Mouse (Mus musculus): ENCODE measurements around the gene Srprb.

Srprb gene

DNA sequence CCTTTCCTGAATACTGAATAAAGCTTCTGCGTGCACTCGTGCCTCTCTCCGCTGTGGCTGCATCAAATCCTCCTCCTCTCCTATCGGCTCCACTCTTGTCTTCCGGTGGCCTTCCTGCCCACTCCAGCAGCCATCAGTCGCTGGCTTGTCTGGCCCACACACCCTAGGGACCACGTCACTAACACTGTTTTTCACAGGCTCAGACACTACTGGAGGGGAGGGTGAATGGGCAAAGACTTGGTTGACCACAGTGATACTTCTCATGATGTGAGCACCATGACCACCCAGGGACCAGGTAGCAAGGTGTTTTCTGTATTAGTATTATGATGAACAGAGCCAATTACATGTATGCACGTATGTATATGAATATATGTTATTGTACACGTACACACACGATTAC, 55.7 kb downstream of the Srprb start:
- no peak for DNase-seq (ENCODE audit: low spot score in 2 of 2)

DNA sequence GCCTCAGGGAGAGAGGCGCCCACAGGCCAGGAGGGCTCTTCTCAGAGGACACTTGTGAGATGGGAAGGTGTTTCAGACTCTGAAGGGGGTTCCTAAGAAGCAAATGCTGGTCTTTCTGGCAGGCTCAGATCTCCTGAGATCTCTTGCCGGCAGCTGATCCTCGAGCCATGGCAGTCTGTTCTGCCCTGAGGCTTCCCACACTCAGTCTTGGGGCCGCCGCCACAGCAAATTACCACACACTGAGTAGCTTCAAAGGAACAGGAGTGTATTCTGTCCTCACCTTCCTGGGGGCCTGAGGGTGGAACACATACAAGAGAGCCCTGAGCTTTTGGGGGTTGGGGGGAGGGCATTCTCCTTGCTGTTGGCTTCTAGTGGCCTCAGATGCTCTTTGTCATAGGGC, 56.6 kb downstream of the Srprb start:
- no peak for DNase-seq (ENCODE audit: low spot score in 2 of 2)

DNA sequence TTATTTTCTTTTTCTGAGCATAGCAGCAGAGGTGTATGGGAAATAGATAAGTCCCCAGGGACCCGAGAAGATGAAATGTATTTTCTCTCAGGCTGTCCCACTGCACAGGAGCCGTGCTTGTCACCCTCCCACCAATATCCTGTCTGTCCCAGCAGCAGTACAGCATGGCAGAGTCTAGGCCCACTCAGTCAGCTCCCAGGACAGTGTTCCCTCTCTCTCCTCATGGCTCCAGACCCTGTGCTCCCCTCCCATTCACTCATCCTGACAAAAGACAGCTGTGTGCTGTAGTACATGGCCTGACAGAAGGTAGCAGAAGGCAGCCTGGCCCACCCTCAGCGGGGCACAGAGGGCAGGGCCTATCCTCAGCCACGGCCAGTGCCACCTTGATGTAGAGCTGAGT, 58.1 kb downstream of the Srprb start:
- no peak for DNase-seq (ENCODE audit: low spot score in 2 of 2)

DNA sequence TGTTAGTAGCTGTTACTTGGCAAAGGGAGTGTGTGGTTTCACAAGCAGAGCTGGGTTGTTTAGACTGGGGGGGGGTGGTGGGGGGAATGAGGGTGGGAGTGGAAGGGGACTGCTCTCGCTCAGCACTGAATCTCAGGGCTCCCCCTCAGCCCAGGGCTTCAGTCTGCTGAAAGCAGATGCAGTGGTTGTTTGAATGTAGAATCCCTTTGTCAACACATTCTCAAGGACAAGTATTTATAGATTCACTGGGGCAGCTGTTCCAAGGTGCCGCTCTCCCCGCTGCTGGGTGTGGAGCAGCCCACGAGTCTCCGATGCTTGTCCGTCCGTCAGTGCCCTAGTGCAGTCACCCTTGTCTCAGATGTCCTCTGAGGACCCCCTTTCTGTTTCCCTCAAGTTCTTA, 60.7 kb downstream of the Srprb start:
- no peak for DNase-seq (ENCODE audit: low spot score in 2 of 2)

DNA sequence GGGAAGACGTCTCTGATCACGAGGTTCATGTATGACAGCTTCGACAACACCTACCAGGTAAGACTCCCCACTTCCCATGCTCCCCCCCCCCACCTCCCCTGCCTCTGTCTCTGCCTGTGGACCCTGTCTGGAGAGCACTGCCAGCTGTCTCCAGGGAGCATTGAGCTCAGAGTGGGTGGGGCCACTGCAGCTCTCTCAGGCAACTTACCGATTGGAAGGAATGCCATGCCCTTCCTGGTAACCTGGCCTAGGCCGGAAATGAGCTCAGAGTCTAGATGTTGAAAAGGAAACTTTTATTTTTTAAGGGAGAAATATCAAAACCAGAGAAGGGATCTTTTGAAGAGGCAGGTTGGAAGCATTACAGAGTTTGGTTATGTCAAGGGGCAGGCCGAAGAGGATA, 61.6 kb downstream of the Srprb start:
- DNase-seq (ENCODE audit: low spot score in 2 of 2), result no peak

DNA sequence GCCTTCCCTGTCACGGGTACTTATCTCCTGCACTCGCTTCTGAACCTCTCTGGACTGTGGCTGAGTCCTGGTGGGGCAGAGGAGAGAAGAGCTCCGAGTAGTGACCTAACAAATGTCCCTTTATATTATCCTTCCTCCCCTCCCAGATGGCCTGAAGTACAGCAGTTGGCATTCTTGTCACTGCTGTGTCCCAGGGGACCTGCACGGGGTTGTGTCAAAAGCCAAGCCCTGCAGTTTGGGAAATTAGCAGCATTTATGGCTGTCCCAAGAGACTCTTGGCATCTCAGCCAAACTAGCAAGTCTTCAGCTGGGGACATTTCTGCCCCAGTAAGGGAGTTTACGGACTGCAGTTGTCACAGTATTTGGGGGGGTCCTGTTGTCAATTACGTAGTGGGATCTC, 62.5 kb downstream of the Srprb start:
- no peak for DNase-seq (ENCODE audit: low spot score in 2 of 2)
